Mouse (Mus musculus): Measurements from ENCODE around the gene Olfr808. TPM values are rescaled to one million over a fixed set of nuclear protein-coding genes. Genes with fewer than 3 reads are reported as not detected.
A peak's percentile ranks its signal among the peaks of the same experiment; 100 is the strongest.

The Olfr808 gene
- not detected for total RNA-seq (2021)
- long read RNA-seq, experiment 1: 0 reads
- long read RNA-seq, experiment 2: 0 reads

GRCm38 (mm10) chr10:129765182-129765581 is at the start of gene Olfr808:
Olfr808 (plus strand) TSS chr10:129765482.
- intact Hi-C loops (cut with DNase I): no loop called here
- no peak for DNase-seq

DNA sequence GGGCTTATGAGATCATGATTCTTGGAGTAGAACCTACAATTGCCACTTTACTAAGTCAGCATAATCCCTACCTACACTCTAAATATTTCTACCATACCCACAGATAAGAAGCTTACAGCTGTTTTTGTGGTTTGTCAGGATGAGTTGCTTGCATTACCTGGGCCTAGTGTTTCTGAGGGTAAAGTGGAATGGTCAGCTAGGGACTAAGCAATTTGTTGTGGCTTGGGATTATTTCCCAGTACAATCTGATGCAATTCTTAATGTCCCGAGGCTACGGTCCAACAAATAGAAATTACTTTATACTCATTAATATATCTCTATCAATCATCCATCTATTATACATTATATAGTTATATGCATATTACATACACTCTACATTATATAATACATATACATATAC is 36.0 kb upstream of the Olfr808 start, which contains the start of gene Olfr805:
TSS of gene Olfr805 (minus strand) at position 101 of the 400 bp plus-strand sequence.
- no peak for DNase-seq
- intact Hi-C loops (cut with DNase I): no loop called here

DNA sequence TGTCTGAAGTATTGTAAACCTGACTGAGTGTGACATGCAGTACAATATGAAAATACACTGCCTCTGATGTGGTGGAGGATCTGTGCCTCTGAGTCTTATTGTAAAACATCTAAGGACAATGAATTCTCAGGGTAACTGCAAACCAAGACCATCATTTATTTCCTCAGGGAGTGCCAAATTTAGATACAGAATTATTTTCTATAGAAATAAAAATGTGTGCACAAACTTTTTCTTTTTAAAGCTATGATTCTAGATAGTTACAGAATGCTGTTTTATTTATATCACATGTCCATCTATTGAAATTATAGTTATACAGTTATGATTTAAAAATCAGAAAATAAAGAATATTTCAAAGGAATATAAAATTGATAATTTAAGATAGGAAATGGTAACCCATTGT is 23.5 kb upstream of the Olfr808 start, which contains the start of gene Olfr806:
TSS of gene Olfr806 (minus strand) at position 101 of the 400 bp plus-strand sequence.
- intact Hi-C loops (cut with DNase I): no loop called here
- DNase-seq: no peak

- no peak for DNase-seq
- intact Hi-C loops (cut with DNase I): no loop called here
Measured at GRCm38 (mm10) chr10:129757693-129758092, 7.6 kb upstream of the Olfr808 start, which contains the start of gene Olfr807. Olfr807 (minus strand) TSS chr10:129757793.

DNA sequence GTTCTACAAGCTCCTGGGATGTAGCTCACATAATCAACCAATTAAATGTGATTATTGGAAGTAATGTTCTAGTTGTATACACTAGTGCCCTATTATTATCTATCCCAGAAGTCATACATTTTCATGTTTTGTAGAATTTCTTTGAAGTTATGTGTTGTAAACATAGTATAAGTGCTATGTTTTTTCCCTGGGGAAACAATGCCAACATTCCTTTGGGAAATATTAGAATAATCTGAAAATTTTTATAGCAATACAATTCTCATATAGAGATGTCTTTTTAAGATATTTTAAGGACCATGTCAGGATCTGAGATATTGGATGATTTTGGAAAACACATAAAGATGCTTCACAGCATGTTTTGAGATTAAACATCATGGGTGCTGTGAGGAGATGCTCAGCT is 9.1 kb downstream of the Olfr808 start, which contains the start of gene Olfr809:
TSS of gene Olfr809 (plus strand) at position 301 of the 400 bp plus-strand sequence.
- intact Hi-C loops (cut with DNase I): no loop called here
- DNase-seq: no peak

DNA sequence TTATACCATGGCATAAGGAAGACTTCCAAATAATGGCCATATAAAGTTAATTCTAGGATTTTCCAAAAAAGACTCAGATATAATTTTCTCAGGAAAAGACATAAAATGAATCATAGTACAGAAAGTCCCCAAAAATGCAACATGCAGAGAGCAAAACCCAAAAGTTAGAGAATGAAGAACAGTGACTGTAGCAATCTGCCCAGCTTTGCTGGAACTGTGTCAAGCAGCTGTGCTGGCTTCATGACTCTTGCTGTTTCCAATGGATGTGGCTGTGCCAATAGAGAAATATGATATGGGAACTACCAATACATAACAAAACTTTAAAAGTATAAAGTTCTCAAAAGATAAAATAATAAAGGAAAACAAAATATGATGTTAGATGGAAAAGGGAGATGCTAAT is 12.8 kb downstream of the Olfr808 start:
- intact Hi-C loops (cut with DNase I): no loop called here
- DNase-seq: peak; percentile 16 to 31

- DNase-seq: no peak
- intact Hi-C loops (cut with DNase I): no loop called here
Measured at GRCm38 (mm10) chr10:129794817-129795216, 29.5 kb downstream of the Olfr808 start, which contains the start of gene Olfr810. Olfr810 (minus strand) TSS chr10:129794917.

- intact Hi-C loops (cut with DNase I): no loop called here
- no peak for DNase-seq
Measured at GRCm38 (mm10) chr10:129804296-129804695, 39.0 kb downstream of the Olfr808 start, which contains the start of gene Olfr811. Olfr811 (minus strand) TSS chr10:129804396.

Small RNA genes lying within 50 kb of the gene (microRNA-seq; reads per million reads assigned to microRNA genes)
- 0 reads per million in 2 experiments for gene Gm24485

Other genes starting within 250 kb of the Olfr808 start
- gene Olfr791, start 243.7 kb upstream of the Olfr808 start, total RNA-seq (2021): not detected
- gene Olfr792, start 226.3 kb upstream of the Olfr808 start, total RNA-seq (2021): not detected
- gene Olfr794, start 197.8 kb upstream of the Olfr808 start, total RNA-seq (2021): not detected
- gene Olfr796, start 152.9 kb upstream of the Olfr808 start, total RNA-seq (2021): not detected
- not detected for gene Olfr798, start 137.5 kb upstream of the Olfr808 start, total RNA-seq (2021)
- gene Olfr799, start 128.0 kb upstream of the Olfr808 start, total RNA-seq (2021): not detected
- gene Olfr800, start 107.8 kb upstream of the Olfr808 start, total RNA-seq (2021): not detected
- not detected for gene Olfr801, start 91.6 kb upstream of the Olfr808 start, total RNA-seq (2021)
- not detected for gene Olfr802, start 77.3 kb upstream of the Olfr808 start, total RNA-seq (2021)
- not detected for gene Olfr803, start 71.2 kb upstream of the Olfr808 start, total RNA-seq (2021)
- gene Olfr804, start 62.3 kb upstream of the Olfr808 start, total RNA-seq (2021): not detected
- not detected for gene Olfr805, start 36.1 kb upstream of the Olfr808 start, total RNA-seq (2021)
- gene Olfr806, start 23.6 kb upstream of the Olfr808 start, total RNA-seq (2021): not detected
- not detected for gene Olfr807, start 7.7 kb upstream of the Olfr808 start, total RNA-seq (2021)
- gene Olfr809, start 9.2 kb downstream of the Olfr808 start, total RNA-seq (2021): not detected
- not detected for gene Olfr810, start 29.4 kb downstream of the Olfr808 start, total RNA-seq (2021)
- not detected for gene Olfr811, start 38.9 kb downstream of the Olfr808 start, total RNA-seq (2021)
- gene Olfr812, start 80.6 kb downstream of the Olfr808 start, total RNA-seq (2021): not detected
- gene Olfr813, start 89.9 kb downstream of the Olfr808 start, total RNA-seq (2021): not detected
- gene Olfr814, start 114.4 kb downstream of the Olfr808 start, total RNA-seq (2021): not detected
- not detected for gene Olfr815, start 140.4 kb downstream of the Olfr808 start, total RNA-seq (2021)
- gene Olfr816, start 150.1 kb downstream of the Olfr808 start, total RNA-seq (2021): not detected
- not detected for gene Olfr818, start 183.6 kb downstream of the Olfr808 start, total RNA-seq (2021)
- gene Olfr819, start 201.8 kb downstream of the Olfr808 start, total RNA-seq (2021): not detected
- not detected for gene Olfr247, start 210.7 kb downstream of the Olfr808 start, total RNA-seq (2021)
- not detected for gene Gm10310, start 219.6 kb downstream of the Olfr808 start, total RNA-seq (2021)
- not detected for gene Olfr820, start 247.1 kb downstream of the Olfr808 start, total RNA-seq (2021)